Mouse (Mus musculus) layer of hippocampus, adult 9-11 months (tissue): ENCODE results near the gene Cfl2.
A peak's percentile ranks its signal among the peaks of the same experiment; 100 is the strongest.

Source experiments
- DNase-seq: peaks from one replicate; pipeline ENCODE4 v3.0.0; 2022

The Cfl2 gene

GRCm38 (mm10) chr12:54828043-54828442, 34.6 kb downstream of the Cfl2 start:
- no peak for DNase-seq

GRCm38 (mm10) chr12:54825202-54825601, 37.5 kb downstream of the Cfl2 start:
- no peak for DNase-seq

GRCm38 (mm10) chr12:54822836-54823426, 39.7 kb downstream of the Cfl2 start:
- DNase-seq, result peak; percentile 78

GRCm38 (mm10) chr12:54820684-54821161, 42.0 kb downstream of the Cfl2 start:
- DNase-seq, result no peak

GRCm38 (mm10) chr12:54819181-54819935, 43.3 kb downstream of the Cfl2 start:
- no peak for DNase-seq

- DNase-seq, result no peak
Measured at GRCm38 (mm10) chr12:54810142-54810541, 52.5 kb downstream of the Cfl2 start.
